Mouse (Mus musculus): ENCODE results near the gene Pnpla7.

GRCm38 (mm10) chr2:25098005-25098615 lies 122.3 kb downstream of the Pnpla7 start:
- TF ChIP-seq CTCF (IDR thresholded peaks at IDR 0.05; ENCODE audit: extremely low read depth, insufficient read length, insufficient replicate concordance, low read depth, low read length) (no peak), POLR2A (IDR thresholded peaks at IDR 0.05; ENCODE audit: low read depth, low read length) (no peak)
